Mouse (Mus musculus) MEL (cell line): Measurements from ENCODE around the gene St6galnac1. TPM values are rescaled to one million over a fixed set of nuclear protein-coding genes. Genes with fewer than 3 reads are reported as not detected.

Experiments
- DNase-seq: peaks from one replicate; pipeline ENCODE4 v3.0.0; 2011; ENCODE audit warnings: low read depth, low spot score
- H3K27ac ChIP-seq: 2 replicates; pipeline ENCODE4 v1.5.1; 2012; ENCODE audit warnings: low read depth, mild to moderate bottlenecking, control low read depth, low read length, moderate library complexity; ENCODE audit not compliant: control insufficient read depth
- H3K27me3 ChIP-seq, 2 experiments: fragments of 150-350 bp in 1 of 2; sonication (generic) in 1 of 2; 2 replicates each; pipeline ENCODE4 v1.6.1; 2012; ENCODE audit warnings: low read length in 2 of 2, mild to moderate bottlenecking in 2 of 2, improper control_type of control experiment in 1 of 2, moderate library complexity in 1 of 2; ENCODE audit not compliant: insufficient read depth in 2 of 2, control insufficient read depth in 1 of 2
- H3K36me3 ChIP-seq, 2 experiments: 2 replicates each; pipeline ENCODE4 v1.6.1; 2012 to 2014; ENCODE audit warnings: low read length in 2 of 2, improper control_type of control experiment in 1 of 2, inconsistent platforms in 1 of 2, mild to moderate bottlenecking in 1 of 2; ENCODE audit not compliant: insufficient read depth in 2 of 2, control insufficient read depth in 1 of 2
- H3K4me1 ChIP-seq, 2 experiments: fragments of 150-350 bp in 1 of 2; sonication (generic) in 1 of 2; 2 replicates each; pipeline ENCODE4 v1.6.1; 2012; ENCODE audit warnings: low read length in 2 of 2, improper control_type of control experiment in 1 of 2, mild to moderate bottlenecking in 1 of 2; ENCODE audit not compliant: insufficient read depth in 2 of 2, control insufficient read depth in 1 of 2
- H3K4me3 ChIP-seq, 2 experiments: fragments of 150-350 bp in 1 of 2; sonication (generic) in 1 of 2; 2 replicates each; pipeline ENCODE4 v1.5.1; 2012; ENCODE audit warnings: low read depth in 2 of 2, low read length in 2 of 2, mild to moderate bottlenecking in 2 of 2, moderate library complexity in 2 of 2, control low read depth in 1 of 2, improper control_type of control experiment in 1 of 2; ENCODE audit not compliant: control insufficient read depth in 1 of 2, insufficient read depth in 1 of 2
- H3K79me2 ChIP-seq: 2 replicates; pipeline ENCODE4 v1.6.1; 2012; ENCODE audit warnings: mild to moderate bottlenecking, low read length, moderate library complexity; ENCODE audit not compliant: control insufficient read depth, poor library complexity, insufficient read depth
- H3K9ac ChIP-seq: 2 replicates; pipeline ENCODE4 v1.6.1; 2012; ENCODE audit warnings: low read depth, mild to moderate bottlenecking, control low read depth, low read length, moderate library complexity; ENCODE audit not compliant: control insufficient read depth, poor library complexity, severe bottlenecking
- H3K9me3 ChIP-seq: fragments of 150-350 bp; sonication (generic); replicated peaks from 2 replicates; pipeline ENCODE4 v1.6.1; 2012; ENCODE audit warnings: mild to moderate bottlenecking, low read length, improper control_type of control experiment, moderate library complexity; ENCODE audit not compliant: insufficient read depth
- BHLHE40 ChIP-seq: IDR thresholded peaks from 2 replicates; pipeline ENCODE4 v1.6.1; 2012; ENCODE audit warnings: low read depth, mild to moderate bottlenecking, inconsistent platforms, low read length, improper control_type of control experiment, borderline replicate concordance
- CHD2 ChIP-seq: IDR thresholded peaks from 2 replicates; pipeline ENCODE4 v1.6.1; 2011; ENCODE audit warnings: low read length, improper control_type of control experiment
- E2F4 ChIP-seq: IDR thresholded peaks from 2 replicates; pipeline ENCODE4 v1.6.1; 2011; ENCODE audit warnings: low read depth, low read length, improper control_type of control experiment, borderline replicate concordance
- EP300 ChIP-seq, 2 experiments: IDR thresholded peaks; 2 replicates each; pipeline ENCODE4 v1.6.1; 2011; ENCODE audit warnings: improper control_type of control experiment in 2 of 2, low read length in 2 of 2, low read depth in 1 of 2, mild to moderate bottlenecking in 1 of 2
- ETS1 ChIP-seq: IDR thresholded peaks from 2 replicates; pipeline ENCODE4 v1.6.1; 2012; ENCODE audit warnings: low read depth, mild to moderate bottlenecking, inconsistent platforms, low read length, improper control_type of control experiment, moderate library complexity
- GABPA ChIP-seq: IDR thresholded peaks from 2 replicates; pipeline ENCODE4 v1.6.1; 2012; ENCODE audit warnings: low read depth, mild to moderate bottlenecking, inconsistent platforms, low read length, improper control_type of control experiment, moderate library complexity
- KAT2A ChIP-seq: conservative IDR thresholded peaks from 2 replicates; pipeline ENCODE4 v1.6.1; 2012; ENCODE audit warnings: low read depth, low read length, improper control_type of control experiment, inconsistent platforms
- MAZ ChIP-seq: IDR thresholded peaks from 2 replicates; pipeline ENCODE4 v1.6.1; 2012; ENCODE audit warnings: low read depth, mild to moderate bottlenecking, inconsistent platforms, low read length, improper control_type of control experiment
- MYB ChIP-seq: IDR thresholded peaks from 2 replicates; pipeline ENCODE4 v1.6.1; 2011; ENCODE audit warnings: mild to moderate bottlenecking, low read depth, low read length, improper control_type of control experiment
- MYC ChIP-seq: IDR thresholded peaks from 2 replicates; pipeline ENCODE4 v1.6.1; 2011; ENCODE audit warnings: low read depth, mild to moderate bottlenecking, low read length, improper control_type of control experiment, moderate library complexity
- NRF1 ChIP-seq: IDR thresholded peaks from 2 replicates; pipeline ENCODE4 v1.6.1; 2014; ENCODE audit warnings: low read depth, mild to moderate bottlenecking, inconsistent platforms, low read length, improper control_type of control experiment, moderate library complexity; ENCODE audit not compliant: poor library complexity, insufficient read depth, severe bottlenecking
- POLR2A ChIP-seq, 2 experiments: IDR thresholded peaks; 2 replicates each; pipeline ENCODE4 v1.6.1; 2011 to 2012; ENCODE audit warnings: low read length in 2 of 2, mild to moderate bottlenecking in 2 of 2, control low read depth in 1 of 2, improper control_type of control experiment in 1 of 2, low read depth in 1 of 2, moderate library complexity in 1 of 2; ENCODE audit not compliant: control insufficient read depth in 1 of 2, insufficient read depth in 1 of 2, poor library complexity in 1 of 2
- RAD21 ChIP-seq: IDR thresholded peaks from 2 replicates; pipeline ENCODE4 v1.6.1; 2011; ENCODE audit warnings: mild to moderate bottlenecking, low read depth, low read length, improper control_type of control experiment
- RCOR1 ChIP-seq: IDR thresholded peaks from 2 replicates; pipeline ENCODE4 v1.6.1; 2012; ENCODE audit warnings: low read depth, mild to moderate bottlenecking, inconsistent platforms, low read length, improper control_type of control experiment
- SIN3A ChIP-seq: IDR thresholded peaks from 2 replicates; pipeline ENCODE4 v1.6.1; 2012; ENCODE audit warnings: low read length, improper control_type of control experiment, inconsistent platforms
- SMC3 ChIP-seq: IDR thresholded peaks from 2 replicates; pipeline ENCODE4 v1.6.1; 2011; ENCODE audit warnings: low read depth, low read length, improper control_type of control experiment
- TBP ChIP-seq: IDR thresholded peaks from 2 replicates; pipeline ENCODE4 v1.8.0; 2011; ENCODE audit warnings: low read depth, low read length, improper control_type of control experiment
- TCF12 ChIP-seq: IDR thresholded peaks from 2 replicates; pipeline ENCODE4 v1.6.1; 2014; ENCODE audit warnings: low read depth, mild to moderate bottlenecking, inconsistent platforms, low read length, improper control_type of control experiment, moderate library complexity
- UBTF ChIP-seq: IDR thresholded peaks from 2 replicates; pipeline ENCODE4 v1.6.1; 2012; ENCODE audit warnings: low read depth, mild to moderate bottlenecking, inconsistent platforms, low read length, improper control_type of control experiment, moderate library complexity, borderline replicate concordance; ENCODE audit not compliant: insufficient read depth
- USF1 ChIP-seq: IDR thresholded peaks from 2 replicates; pipeline ENCODE4 v1.6.1; 2014; ENCODE audit warnings: low read depth, mild to moderate bottlenecking, inconsistent platforms, low read length, improper control_type of control experiment, moderate library complexity
- polyA plus RNA-seq, 2 experiments: library from polyadenylated mRNA; stranded (reverse) in 1 of 2; unstranded in 1 of 2; fragments of >175 nt in 1 of 2; fragments of >200 nt in 1 of 2; gene quantifications; 2 replicates each; pipeline versions ENCODE4 v1.2.1 to v1.2.4; 2012; ENCODE audit warnings: low replicate concordance in 2 of 2, low read depth in 1 of 2; ENCODE audit not compliant: insufficient read length in 2 of 2, insufficient read depth in 1 of 2, missing spikeins in 1 of 2
- total RNA-seq: library from RNA; depleted of rRNA; stranded (reverse); fragments of 300-350 nt; gene quantifications from 2 replicates; pipeline ENCODE4 v1.2.3, GENCODE M21; 2012

The St6galnac1 gene
- total and polyA plus RNA-seq, 3 experiments: not detected

DNA sequence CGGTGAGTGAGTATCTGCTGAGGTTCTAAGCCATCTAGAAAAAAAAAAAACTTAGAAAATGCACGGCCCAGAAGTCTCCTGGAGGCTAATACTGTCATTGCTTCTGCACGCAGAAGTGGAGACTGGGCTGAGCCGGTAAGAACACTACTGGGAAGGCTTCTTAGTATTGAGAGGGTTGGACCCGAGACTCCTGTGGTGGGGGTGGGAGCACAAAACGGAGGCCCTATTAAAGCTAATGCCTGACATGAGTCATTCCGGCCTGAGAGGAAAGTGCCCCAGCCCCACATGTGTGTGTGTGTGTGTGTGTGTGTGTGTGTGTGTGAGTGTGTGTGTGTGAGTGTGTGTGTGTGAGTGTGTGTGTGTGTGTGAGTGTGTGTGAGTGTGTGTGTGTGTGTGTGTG lies 31.8 kb upstream of the St6galnac1 start:
- no peak overlapping the region for H3K9ac ChIP-seq
- no peaks in the 10 kb centered on the region for H3K27me3 ChIP-seq
- no peaks in the 10 kb centered on the region for H3K9me3 ChIP-seq
- H3K79me2 ChIP-seq: no peaks in the 10 kb centered on the region
- H3K27ac ChIP-seq: no peak overlapping the region
- no peak overlapping the region for H3K4me3 ChIP-seq
- no peaks in the 10 kb centered on the region for H3K4me1 ChIP-seq
- no peak for TF ChIP-seq GABPA
- no peak for TF ChIP-seq TBP
- TF ChIP-seq KAT2A: no peak
- TF ChIP-seq MYC: no peak
- TF ChIP-seq RAD21: no peak
- no peak for TF ChIP-seq ETS1
- no peaks in the 10 kb centered on the region for H3K36me3 ChIP-seq
- no peak for DNase-seq

DNA sequence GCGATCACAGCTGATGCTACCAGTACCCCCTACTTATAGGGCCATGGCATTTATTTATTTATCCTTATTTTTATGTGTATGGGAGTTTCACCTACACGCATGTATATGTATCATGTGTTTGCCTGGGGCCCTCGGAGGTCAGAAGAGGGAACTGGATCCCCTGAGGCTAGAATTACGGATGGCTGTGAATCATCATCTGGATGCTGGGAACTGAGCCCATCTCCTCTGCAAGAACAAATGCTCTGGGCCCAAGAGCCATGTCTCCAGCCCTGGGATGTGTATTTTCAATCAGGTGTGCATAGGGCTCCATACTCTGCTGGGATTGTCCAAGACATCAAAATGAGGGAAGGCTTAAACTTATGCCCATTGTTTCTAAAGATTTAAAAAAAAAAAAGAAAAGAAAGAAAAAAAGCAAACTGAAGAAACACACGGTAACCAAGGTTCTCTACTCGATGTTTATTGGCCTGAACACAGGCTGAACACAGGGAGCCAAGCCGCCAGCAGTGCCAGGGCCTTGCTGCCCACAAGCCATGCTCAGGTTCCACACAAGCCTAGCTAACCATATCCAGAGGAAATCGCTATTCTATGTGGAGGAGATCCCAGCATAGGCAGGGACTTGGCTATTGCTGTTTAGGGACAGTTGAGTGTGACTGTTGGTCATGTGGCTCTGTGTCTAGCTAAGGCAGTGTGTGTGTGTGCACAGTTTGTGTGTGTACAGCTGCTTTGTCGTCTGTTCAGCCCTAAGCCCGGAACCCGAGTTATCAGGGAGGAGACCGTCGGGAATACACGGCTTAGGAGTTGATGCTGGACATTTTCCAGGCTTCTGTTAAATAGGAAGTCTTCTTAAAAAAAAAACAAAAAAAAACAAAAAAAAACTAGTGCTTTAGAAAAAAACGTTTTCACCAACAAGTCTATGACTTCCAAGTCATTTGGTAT lies 31.1 kb upstream of the St6galnac1 start:
- Histone ChIP-seq H3K27ac (no peak overlapping the region), H3K27me3 (no peaks in the 10 kb centered on the region)
- DNase-seq: no peak
- TF ChIP-seq KAT2A: no peak
- TF ChIP-seq UBTF: no peak
- no peak for TF ChIP-seq POLR2A (IDR thresholded peaks at IDR 0.05; ENCODE audit: control insufficient read depth in 1 of 2, insufficient read depth in 1 of 2, low read depth in 1 of 2, low read length in 2 of 2, poor library complexity in 1 of 2)
- no peak for TF ChIP-seq NRF1
- no peak for TF ChIP-seq RAD21
- no peak for TF ChIP-seq SMC3
- TF ChIP-seq SIN3A: no peak
- no peak for TF ChIP-seq BHLHE40
- TF ChIP-seq MYC: no peak
- no peak for TF ChIP-seq EP300 (IDR thresholded peaks at IDR 0.05; ENCODE audit: low read depth in 1 of 2, low read length in 2 of 2)
- TF ChIP-seq USF1: no peak
- no peak for TF ChIP-seq TCF12
- TF ChIP-seq TBP: no peak
- TF ChIP-seq E2F4: no peak
- no peak for TF ChIP-seq MYB
- no peak for TF ChIP-seq RCOR1
- TF ChIP-seq CHD2: no peak
- no peak for TF ChIP-seq MAZ
- TF ChIP-seq, all 39 proteins: peak for 0
- Histone ChIP-seq H3K4me3 (no peak overlapping the region), H3K4me1 (no peaks in the 10 kb centered on the region), H3K9me3 (no peaks in the 10 kb centered on the region), H3K9ac (no peak overlapping the region), H3K36me3 (no peaks in the 10 kb centered on the region), H3K79me2 (no peaks in the 10 kb centered on the region)
